8 mouse cellular contexts compared by ENCODE assay signal in genomic region chr11:54879434-54879833, GRCm38 (mm10). TPM values are rescaled to one million over a fixed set of nuclear protein-coding genes. Genes with fewer than 3 reads are reported as not detected.
DNase-seq lines count a peak whose midpoint lies in the region; ATAC-seq and TF ChIP-seq lines count a peak whose summit lies in the region.

No protein-coding gene starts in this region.

- no peaks in the 10 kb centered on the region for H3K4me1 ChIP-seq in cerebellum, adult 2 months (ENCODE audit: control insufficient read depth, insufficient read depth, low read length)
- no peaks in the 10 kb centered on the region for H3K4me1 ChIP-seq in hindbrain, embryonic 16.5 days (ENCODE audit: control insufficient read depth, insufficient read depth, low read depth, low read length)
- H3K4me1 ChIP-seq in lung, adult 2 months (ENCODE audit: control insufficient read depth, insufficient read depth, low read length), result peaks cover 10% of the 10 kb centered on the region

- no peaks in the 10 kb centered on the region for H3K27me3 ChIP-seq in cerebellum, adult 2 months (ENCODE audit: control insufficient read depth, insufficient read depth, low read length)
- no peaks in the 10 kb centered on the region for H3K27me3 ChIP-seq in hindbrain, embryonic 16.5 days (replicated peaks; ENCODE audit: control insufficient read depth, insufficient read depth, low read length)

- DNase-seq in cerebellum, adult 2 months, result no peak
- DNase-seq in cerebellum, adult 11 months, result no peak
- peak; percentile 47 for DNase-seq in right cerebral cortex, adult 18-20 months
- no peak for DNase-seq in right cerebral cortex, postnatal 25 days
- DNase-seq in embryo, embryonic 9.5 days (ENCODE audit: extremely low spot score), result peak; percentile 57
- no peak for DNase-seq in lung, adult 2 months
- peak; percentile 79 for DNase-seq in skeletal muscle tissue, adult 2 months (ENCODE audit: low read depth, low spot score)

- 0 out of 2 replicates have a peak, but pooled peaks have one; percentile 63 for ATAC-seq in hindbrain, embryonic 16.5 days

- TF ChIP-seq CTCF in cerebellum, adult 2 months (IDR thresholded peaks at IDR 0.05; ENCODE audit: borderline replicate concordance, insufficient read depth, low read depth, low read length), result peak; percentile 58
- peak; percentile 48; the same call in 1 of the 2 replicates for TF ChIP-seq CTCF in lung, adult 2 months (IDR thresholded peaks at IDR 0.05; ENCODE audit: insufficient read depth, low read length)

- H3K27ac ChIP-seq in cerebellum, adult 2 months (ENCODE audit: insufficient read depth, low read length), result no peak overlapping the region
- no peak overlapping the region for H3K27ac ChIP-seq in hindbrain, embryonic 16.5 days (ENCODE audit: low read depth, low read length)

- H3K9ac ChIP-seq in hindbrain, embryonic 16.5 days (ENCODE audit: low read depth, low read length), result no peak overlapping the region

- no peaks in the 10 kb centered on the region for H3K36me3 ChIP-seq in hindbrain, embryonic 16.5 days (ENCODE audit: control insufficient read depth, insufficient read depth, low read length)

- H3K4me2 ChIP-seq in hindbrain, embryonic 16.5 days (ENCODE audit: low read length), result no peak overlapping the region

- 41% methylated on average over 4 of the region's 4 CpGs for WGBS in cerebellum, adult 2 months
- 38% methylated on average over 4 of the region's 4 CpGs for WGBS in hindbrain, embryonic 16.5 days
- 17% methylated on average over 4 of the region's 4 CpGs for WGBS in lung, adult 2 months

- TF ChIP-seq POLR2A in cerebellum, adult 2 months (IDR thresholded peaks at IDR 0.05; ENCODE audit: borderline replicate concordance, insufficient read depth, low read length), result no peak
- no peak for TF ChIP-seq POLR2A in lung, adult 2 months (IDR thresholded peaks at IDR 0.05; ENCODE audit: borderline replicate concordance, extremely low read depth, low read depth, low read length)

- no peaks in the 10 kb centered on the region for H3K9me3 ChIP-seq in hindbrain, embryonic 16.5 days (ENCODE audit: control insufficient read depth, low read length)

- H3K4me3 ChIP-seq in cerebellum, adult 2 months (replicated peaks; ENCODE audit: insufficient read depth, low read depth, low read length), result no peak overlapping the region
- no peak overlapping the region for H3K4me3 ChIP-seq in hindbrain, embryonic 16.5 days (ENCODE audit: low read length)
- H3K4me3 ChIP-seq in lung, adult 2 months (replicated peaks; ENCODE audit: extremely low read depth, low read depth, low read length), result no peak overlapping the region

RNA-seq across cellular contexts. Expression of gene Hint1, which starts 13.3 kb away (rescaled TPM):
- 786 and 797 TPM in 2 replicates for polyA plus RNA-seq in cerebellum, adult 2 months (2012; rRNA removed)
- polyA plus RNA-seq in hindbrain, embryonic 16.5 days (2015; fragmentation: Nextera tagmentation; extraction: Ambion mirVana), result 728 and 827 TPM in 2 replicates
- 251 and 265 TPM in 2 replicates for polyA plus RNA-seq in lung, adult 2 months (2012; rRNA removed)

RNA-seq across cellular contexts. Expression of gene Lyrm7, which starts 18.7 kb away (rescaled TPM):
- polyA plus RNA-seq in cerebellum, adult 2 months (2012; rRNA removed), result 18.8 and 24.3 TPM in 2 replicates
- polyA plus RNA-seq in hindbrain, embryonic 16.5 days (2015; fragmentation: Nextera tagmentation; extraction: Ambion mirVana), result 10.4 and 10.6 TPM in 2 replicates
- polyA plus RNA-seq in lung, adult 2 months (2012; rRNA removed), result 0.38 and 0.40 TPM in 2 replicates

RNA-seq across cellular contexts. Expression of gene Gpx3, which starts 22.8 kb away (rescaled TPM):
- 14.2 and 15.5 TPM in 2 replicates for polyA plus RNA-seq in cerebellum, adult 2 months (2012; rRNA removed)
- 78.5 and 78.8 TPM in 2 replicates for polyA plus RNA-seq in hindbrain, embryonic 16.5 days (2015; fragmentation: Nextera tagmentation; extraction: Ambion mirVana)
- 693 and 908 TPM in 2 replicates for polyA plus RNA-seq in lung, adult 2 months (2012; rRNA removed)

Comparison
In these comparisons a context has a peak if more than half of its experiments do, and no peak if none do; other contexts are left out.
1. DNase-seq: peak in right cerebral cortex, adult 18-20 months (single experiment), embryo, embryonic 9.5 days (single experiment) and skeletal muscle tissue, adult 2 months (single experiment); none in cerebellum, adult 2 months (0 of 2), cerebellum, adult 11 months (single experiment), right cerebral cortex, postnatal 25 days (single experiment) and lung, adult 2 months (single experiment).